Mouse (Mus musculus) mammary gland, adult 2 months (tissue): Measurements from ENCODE around the gene Tceal3. TPM values are rescaled to one million over a fixed set of nuclear protein-coding genes. Genes with fewer than 3 reads are reported as not detected.

Source experiments
- polyA plus RNA-seq: library from polyadenylated mRNA; depleted of rRNA; stranded (reverse); fragments of >200 nt; gene quantifications from 2 replicates; pipeline ENCODE4 v1.2.3, GENCODE M21; 2012; ENCODE audit warnings: low replicate concordance; rRNA removed

The Tceal3 gene
- 0.85 and 0.99 TPM in 2 replicates for polyA plus RNA-seq

DNA sequence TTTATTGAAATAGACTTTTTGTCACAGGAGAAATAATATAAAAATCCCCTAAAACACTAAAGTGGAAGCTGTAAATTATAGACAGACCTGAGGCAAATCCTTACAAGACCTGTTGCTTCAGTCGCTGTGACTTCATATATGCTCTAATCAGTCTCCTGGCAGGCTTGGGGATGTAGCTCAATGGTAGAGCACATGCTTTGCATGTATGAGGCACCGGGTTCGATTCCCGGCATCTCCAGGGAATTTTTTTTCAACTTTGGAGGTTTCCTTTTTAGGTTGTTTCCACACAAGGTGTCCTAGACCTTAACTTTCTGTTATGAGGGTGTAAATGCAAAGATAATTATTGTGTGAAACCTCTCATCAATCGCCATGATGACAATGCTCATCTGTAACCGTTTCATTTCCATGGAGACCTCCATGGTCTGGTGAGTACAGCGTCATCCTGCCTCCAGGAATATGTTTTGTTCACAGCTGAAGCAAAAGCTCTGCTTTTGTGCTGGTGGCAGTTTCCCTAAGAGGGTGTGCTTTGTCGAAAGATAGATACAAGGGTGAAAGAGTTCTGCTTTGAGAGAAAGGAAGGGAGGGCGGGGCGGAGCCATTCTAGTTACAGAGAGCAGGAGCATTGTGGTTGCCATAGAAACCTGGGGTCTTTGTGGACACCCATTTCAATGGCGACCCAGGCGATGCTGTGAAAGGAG is at the start of gene Tceal3:
Gene Tceal3, plus strand, starts transcription at position 644 of the 698 bp plus-strand sequence.

DNA sequence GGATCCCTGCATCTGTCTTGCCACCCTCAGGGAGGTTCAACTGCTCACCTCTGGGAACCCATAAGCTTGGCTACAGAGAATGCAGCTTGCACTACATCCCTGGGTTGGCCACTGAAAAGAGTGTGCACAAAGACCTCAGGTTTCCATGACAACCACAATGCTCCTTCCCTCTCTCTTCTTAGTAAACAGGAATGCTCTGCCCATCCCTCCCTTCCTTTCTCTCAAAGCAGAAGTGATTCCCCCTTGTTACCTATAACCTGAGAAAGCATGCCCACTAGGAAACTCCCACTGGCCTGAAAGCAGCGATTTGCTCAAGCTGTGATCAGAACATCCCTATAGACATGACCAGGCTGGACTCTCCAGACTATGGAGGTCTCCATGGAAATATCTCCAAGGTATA is 46.7 kb upstream of the Tceal3 start, which contains the start of gene Kir3dl2:
Gene Kir3dl2, minus strand, starts transcription at position 101 of the 400 bp plus-strand sequence.

DNA sequence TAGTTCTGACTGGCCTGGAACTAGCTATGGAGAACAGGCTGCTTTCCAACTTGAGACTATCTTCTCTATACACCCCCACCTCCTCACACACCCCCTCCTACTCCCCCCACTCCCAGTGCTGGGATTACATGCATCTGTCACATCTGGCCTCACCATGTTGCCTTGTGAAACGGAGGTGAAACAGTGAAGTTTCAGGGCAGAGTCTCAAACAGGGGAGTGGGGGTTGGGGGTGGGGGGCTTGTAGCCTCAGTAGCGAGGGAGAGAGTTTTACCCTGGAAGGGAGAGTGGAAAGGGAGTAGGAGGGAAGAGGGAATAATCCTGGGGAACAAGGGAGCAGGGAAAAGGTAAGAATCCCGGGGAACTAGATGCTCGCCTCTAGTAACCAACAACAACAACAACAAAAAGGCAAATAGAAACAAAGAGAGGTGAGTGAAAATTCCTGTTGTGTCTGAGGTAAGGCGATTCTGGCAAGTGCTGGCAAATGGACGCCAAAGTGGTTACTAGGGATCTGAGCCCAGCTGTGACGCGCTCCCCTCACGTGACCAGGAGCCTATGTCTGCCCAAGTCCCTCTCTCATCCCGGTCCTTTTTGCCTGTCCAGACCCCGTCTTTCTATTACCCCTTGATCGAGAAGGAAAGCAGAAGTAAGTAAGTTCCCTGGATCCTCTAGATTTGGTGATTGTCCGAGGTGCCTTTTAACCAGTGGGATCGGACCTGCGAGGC is 117.0 kb downstream of the Tceal3 start, which contains the start of gene Tceal1:
Gene Tceal1, plus strand, starts transcription at position 537 of the 722 bp plus-strand sequence.

Other genes starting within 250 kb of the Tceal3 start
- gene Kir3dl1, start 72.8 kb upstream of the Tceal3 start, polyA plus RNA-seq: not detected in 2 replicates
- not detected in 2 replicates for gene Kir3dl2, start 46.8 kb upstream of the Tceal3 start, polyA plus RNA-seq
- 0.69 and 1.1 TPM in 2 replicates for gene Tceal1, start 117.1 kb downstream of the Tceal3 start, polyA plus RNA-seq
- gene Morf4l2, start 152.8 kb downstream of the Tceal3 start, polyA plus RNA-seq: 16.8 and 46.6 TPM in 2 replicates
- not detected in 2 replicates for gene Glra4, start 189.3 kb downstream of the Tceal3 start, polyA plus RNA-seq
- gene Plp1, start 231.8 kb downstream of the Tceal3 start, polyA plus RNA-seq: 5.7 and 17.4 TPM in 2 replicates